Mouse (Mus musculus) thymus, postnatal 36 days (tissue): Measurements from ENCODE around the gene Dhtkd1.

Experiments
- DNase-seq, 2 experiments: peaks; one replicate each; pipeline ENCODE4 v3.0.0; 2022; ENCODE audit warnings: mixed read lengths in 2 of 2

Dhtkd1 gene

DNA sequence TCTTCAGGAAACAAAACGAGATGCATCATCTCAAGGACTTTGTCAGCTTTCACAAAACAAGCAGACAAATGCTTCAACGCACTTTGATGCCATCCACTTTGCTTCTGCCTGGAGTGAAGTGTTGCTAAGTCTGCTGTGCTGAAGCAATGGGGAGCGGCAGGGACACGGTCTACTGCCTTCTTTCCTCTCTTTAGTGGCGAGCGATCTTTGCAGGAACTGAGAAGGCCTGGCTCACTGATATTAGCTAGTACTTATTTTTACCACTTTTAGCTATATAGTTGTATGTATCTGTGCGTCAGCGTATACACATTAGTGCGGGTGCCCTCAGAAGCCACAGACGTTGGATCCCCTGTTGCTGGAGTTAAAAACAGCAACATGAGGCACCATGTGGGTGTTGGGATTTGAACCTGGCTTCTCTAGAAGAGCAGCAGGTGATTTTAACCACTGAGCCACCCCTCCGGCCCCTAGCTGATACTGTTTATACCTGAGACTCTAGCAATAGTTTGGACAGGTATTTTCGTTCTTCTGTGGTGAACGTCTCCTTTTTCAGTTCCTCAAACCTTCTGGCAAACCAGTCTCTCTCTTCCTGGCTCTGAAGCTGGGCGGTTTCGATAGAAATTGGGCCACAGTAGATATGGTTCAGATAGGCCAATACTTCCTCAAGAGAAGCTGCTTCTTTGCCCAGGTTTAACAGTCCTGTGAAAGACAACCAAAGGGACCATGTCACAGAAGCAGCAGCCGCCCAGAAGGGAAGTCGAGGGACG is 12.1 kb downstream of the Dhtkd1 start:
- no peak for DNase-seq

DNA sequence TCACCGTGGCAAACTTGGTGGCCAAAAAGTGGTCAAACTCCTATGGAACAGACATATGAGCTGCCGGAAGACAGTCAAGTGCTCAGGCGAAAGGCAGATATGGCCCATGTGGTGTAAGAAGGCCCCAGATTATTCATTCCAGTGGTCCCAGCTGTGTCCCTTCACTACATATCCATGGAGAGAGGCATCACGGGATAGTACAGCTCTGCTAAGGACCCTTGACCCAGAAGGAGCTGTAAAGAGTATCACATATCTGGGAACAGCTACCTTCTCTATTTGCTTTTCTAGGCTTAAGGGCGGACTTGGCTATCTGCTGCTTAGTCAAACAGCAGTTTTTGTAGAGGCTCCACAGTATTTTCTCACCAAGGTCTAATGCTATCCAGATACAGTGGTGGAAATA is 12.8 kb downstream of the Dhtkd1 start:
- no peak for DNase-seq

DNA sequence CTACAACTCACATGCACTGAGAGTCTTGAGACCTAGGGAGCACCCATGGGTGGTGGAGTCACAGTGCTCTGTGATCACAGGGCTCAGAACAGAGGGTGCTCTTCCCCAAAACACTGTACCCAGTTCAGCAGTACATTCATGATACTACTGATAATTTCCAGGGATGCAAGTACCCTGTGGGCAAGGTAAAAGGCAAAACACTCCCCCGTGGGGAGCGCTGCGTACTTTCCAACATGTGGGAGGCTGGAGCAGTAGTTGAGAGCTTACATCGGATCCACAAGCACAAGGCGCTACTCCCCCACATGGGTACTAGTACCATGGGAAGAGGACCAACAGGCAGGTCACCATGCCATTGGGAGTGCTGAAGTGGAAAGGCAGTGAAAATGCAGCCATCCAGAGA is 15.1 kb downstream of the Dhtkd1 start:
- no peak for DNase-seq

DNA sequence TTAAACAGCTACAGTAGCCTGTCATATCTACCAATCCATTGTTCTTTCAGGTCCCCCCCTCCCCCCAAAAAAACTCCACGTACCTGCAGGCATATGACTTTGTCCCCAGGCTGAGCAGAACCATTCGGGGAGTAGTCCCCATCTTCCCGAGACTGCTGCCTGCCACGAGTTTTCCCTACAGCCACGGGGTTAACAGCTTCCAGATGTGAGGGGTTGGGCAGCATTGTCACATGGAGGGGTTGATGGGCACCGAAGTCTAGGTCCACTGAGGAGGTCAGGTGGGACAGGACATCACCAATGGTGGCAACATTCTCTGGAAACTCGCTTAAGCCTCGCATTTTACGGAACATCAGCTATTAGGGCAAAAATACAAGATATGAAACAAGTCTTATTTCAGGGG is 18.8 kb downstream of the Dhtkd1 start:
- no peak for DNase-seq

DNA sequence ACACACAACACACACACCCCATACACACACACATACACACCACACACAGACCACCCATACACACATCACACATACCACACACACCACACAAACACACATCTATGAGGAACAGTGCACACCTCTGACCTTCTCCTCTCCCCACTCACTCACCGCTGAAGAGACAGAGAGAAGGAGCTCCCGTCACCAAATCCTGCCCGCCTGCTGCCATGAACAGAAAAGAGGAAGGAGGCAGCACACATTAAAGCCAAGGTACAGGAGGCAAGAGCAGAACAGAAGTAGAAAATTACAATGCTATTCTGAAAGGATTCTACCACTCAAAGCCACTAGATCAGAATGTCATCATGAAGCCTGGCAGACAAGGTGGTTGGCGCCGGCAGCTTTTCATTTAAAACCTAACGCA is 19.8 kb downstream of the Dhtkd1 start:
- DNase-seq, result no peak

DNA sequence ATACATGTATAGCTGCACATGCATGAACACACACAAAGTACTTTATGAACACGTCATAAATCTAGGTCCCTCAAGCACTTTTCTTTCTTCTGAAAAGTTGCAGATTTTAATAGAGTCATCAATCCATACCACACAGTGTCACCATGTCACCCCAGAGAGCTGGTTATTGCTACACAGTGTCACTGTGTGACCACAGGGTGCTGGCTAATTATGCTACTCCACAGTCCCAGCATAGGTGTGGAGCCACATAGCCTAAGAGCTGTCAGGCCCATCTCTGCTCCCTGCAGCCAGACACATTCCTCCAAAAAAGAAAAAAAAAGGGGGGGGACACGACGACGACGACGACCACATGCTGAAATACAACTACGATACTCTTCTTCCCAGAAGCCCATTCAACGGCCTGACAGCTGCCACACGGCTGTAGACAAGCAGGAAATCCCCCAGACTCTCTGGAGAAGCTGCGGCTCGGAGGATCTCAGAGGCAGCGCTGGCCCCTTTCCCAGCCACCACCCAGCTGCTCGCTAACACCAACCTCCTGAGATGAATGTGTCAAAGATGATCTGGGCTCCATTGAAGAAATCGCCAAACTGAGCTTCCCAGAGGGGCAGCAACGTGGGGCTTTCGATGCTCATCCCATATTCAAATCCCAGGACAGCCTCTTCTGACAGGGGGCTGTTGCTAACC is 31.2 kb downstream of the Dhtkd1 start:
- no peak for DNase-seq

DNA sequence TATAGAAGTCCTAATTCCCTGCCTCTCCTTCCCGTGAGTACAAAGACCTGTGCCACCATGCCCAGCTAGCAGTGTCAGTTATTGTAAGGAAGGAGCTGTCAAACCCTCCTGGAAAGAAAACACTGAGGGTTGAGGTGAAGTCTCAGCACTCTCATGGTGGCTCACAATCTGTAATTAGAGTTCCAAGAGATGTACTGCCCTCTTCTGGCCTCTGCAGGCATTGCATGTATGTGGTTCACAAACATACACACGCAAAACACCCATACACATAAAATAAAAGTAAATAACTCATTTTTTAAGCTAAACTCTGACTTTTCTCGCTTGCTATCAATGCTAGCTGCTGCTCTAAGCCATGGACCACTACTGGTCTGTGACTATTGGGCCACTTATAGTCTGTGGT is 36.0 kb downstream of the Dhtkd1 start:
- peak; percentile 29 to 48 for DNase-seq

DNA sequence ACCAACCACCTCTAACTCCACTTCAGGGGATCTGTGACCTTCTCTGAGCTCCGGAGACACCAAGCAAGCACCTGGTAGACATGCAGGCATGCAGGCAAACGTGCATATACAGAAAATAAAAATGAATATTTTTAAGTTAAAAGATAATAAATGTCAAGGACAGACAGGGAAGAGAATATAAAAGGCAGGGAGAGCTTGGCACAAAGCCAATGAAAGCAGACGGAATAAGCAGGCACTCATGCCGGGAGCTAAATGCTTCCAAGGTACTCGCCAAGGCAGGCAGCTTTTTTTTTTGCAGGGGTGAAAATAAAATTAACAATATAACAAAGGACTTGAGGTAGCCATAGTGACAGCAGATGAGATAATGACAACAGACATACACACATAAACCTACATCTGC is 36.5 kb downstream of the Dhtkd1 start:
- no peak for DNase-seq

DNA sequence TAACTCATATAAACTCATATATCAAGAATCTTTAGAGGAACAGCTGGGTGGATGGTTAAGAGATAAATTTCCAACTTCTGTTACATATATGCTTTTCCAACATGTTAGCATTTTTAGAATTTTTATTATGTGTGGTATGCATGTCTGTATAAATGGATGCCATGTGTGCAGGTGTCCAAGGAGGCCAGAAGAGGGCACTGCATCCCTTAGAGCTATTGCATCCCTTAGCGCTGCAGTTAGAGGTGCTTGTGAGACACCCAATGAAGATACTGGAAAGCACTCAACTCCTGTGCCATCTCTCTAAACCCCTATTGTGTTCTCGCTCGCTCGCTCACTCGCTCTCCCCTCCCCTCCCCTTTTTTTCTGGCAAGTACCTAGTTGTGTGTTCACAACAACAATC is 42.4 kb downstream of the Dhtkd1 start:
- DNase-seq, result peak; percentile 5 to 15

DNA sequence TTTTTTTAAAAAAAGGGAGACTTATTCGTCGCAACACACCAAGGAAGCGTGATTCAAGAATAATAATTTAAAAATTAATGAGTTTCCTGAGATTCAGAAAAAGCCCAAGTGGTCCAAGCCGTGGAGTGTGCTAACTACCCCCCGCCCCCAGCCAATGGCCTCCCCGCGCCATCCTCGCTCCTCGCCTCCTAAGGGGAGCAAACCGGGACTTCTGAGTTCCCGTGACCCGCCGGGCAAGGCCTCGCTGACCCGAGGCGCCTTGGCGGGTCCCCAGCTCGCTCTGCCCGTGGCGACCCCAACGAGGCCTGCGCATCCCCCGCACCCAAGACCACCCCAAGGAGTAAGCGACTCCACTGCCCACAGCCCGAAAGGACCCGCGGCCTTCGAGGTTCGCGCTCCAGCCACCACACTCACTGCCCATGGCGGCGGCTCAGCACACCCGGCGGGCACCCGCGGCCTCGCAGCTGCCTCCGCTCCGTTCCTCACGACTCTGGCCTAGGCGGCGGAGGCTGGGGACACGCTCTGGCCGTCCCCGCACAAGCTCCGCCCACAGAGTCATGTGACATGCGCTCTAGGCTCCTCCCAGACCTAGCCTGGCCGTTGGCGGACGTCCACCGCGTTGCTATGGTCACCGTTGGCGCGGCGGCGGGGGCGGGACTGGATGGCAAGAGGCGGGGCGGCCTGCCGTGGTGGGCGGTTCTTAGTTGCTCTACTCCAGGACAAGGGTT is 47.6 kb downstream of the Dhtkd1 start, which contains the start of gene Sec61a2:
Gene Sec61a2 (minus strand): TSS at position 590 of the 728 bp plus-strand sequence.
- peak; percentile 91 to 93 for DNase-seq

DNA sequence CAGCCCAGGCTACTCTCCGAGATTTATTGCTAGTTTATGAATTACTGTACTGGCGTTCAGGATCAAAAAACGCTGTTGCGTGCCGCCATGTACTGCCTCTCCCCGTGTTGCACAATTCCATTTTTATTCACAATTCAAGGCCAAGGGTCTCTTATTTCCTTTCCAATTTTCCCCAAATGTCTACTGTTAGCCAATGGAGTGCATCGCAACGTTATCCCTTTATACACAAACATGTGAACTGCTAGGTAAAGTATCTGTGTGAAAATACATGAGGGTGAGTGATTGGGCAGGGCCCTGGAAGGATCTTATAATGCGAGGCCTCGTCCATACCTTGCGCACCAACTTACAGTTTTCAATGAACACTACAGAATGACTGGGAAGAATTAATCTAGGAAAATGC is 48.3 kb downstream of the Dhtkd1 start:
- no peak for DNase-seq

DNA sequence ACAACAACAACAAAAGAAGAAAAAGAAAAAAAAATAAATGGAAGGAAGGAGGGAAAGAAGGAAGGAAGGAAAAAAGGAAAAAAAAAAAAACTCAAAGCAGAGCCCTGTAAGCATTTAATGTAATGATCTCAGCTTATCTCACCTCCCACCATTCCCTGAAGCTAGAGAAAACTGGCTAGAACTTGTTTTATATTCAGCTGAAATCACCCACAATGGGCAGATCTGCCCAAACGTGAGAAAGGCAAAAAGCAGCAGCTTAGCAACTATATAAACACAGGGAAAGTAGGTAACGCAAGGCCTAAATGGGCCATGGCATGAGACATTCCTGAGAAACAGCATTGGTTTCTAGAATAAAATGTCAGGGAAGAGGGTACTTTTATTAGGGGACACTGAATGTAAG is 53.2 kb downstream of the Dhtkd1 start:
- no peak for DNase-seq

DNA sequence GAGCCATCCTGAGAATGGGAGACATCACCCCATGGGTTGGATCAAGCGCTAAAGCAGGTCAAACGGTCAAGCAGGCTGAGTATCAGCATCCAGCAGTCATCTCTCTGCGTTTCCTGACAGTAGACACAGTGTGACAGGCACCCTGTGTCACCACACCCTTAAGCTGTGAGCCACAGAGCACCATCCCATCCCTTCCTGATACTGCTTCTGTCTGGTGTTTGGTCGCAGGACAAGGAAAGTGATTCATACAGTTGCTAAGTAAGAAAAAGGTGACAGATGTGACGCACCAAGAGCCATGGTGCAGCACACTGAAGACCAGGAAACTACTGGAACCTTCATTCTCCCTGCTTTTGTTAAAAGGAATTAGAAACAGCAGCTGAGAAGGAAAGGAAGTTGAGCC is 53.7 kb downstream of the Dhtkd1 start:
- DNase-seq, result no peak

DNA sequence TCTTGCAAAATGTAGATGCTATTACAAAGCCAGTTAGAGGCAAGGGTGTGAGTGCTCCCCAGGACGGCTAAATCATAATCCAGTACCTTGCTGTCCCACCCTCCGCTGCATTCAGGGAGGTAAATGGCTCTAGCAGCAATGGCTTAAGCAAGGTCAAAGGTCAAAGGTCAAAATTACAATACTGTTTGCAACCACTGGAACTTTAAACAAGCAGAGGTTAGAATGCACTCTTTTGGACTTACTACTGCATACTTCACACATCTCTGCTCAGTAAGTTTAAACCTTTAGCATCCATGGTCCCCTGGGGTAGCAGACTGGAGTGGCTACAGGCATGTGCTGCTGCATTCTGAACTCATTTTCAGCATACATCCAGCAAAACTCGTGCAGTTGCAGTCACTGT is 65.1 kb downstream of the Dhtkd1 start:
- DNase-seq, result no peak

DNA sequence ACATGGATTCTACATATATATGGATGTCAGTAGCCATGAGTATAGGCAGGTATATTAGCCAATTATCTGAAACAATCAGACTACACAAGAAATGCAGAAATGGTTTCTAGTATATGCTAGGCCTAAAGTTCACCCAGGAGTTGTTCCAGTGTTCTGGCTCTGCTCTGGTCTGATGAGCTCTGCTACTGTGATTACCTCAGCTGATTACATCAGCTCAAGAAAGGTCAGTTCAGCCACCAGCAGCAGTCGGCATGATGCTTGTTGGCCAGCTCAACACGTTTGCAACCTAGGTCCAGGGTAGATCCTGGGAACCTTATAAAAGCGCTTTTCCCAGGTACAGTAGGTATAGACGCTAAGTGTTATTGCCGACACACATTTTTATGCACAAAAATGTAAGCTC is 72.8 kb downstream of the Dhtkd1 start:
- DNase-seq, result no peak

DNA sequence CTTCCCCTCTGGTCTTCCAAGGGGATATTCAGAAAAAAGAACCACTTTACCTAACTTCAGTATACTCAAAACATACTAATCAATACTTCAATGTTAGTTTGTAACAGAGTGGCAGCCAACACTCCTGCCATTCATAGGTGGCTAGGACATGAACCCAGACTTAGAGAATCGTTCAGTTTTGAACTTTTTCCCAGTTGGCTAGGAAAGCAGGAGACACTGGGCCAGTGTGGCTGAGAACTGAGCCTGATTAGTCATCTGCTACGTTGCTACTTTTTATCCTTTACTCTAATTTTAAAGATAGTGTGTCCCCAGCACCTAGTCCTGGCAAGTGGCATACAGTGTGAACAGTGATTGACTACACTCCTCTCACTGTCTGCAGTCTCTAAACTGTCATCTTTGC is 74.9 kb downstream of the Dhtkd1 start:
- no peak for DNase-seq

DNA sequence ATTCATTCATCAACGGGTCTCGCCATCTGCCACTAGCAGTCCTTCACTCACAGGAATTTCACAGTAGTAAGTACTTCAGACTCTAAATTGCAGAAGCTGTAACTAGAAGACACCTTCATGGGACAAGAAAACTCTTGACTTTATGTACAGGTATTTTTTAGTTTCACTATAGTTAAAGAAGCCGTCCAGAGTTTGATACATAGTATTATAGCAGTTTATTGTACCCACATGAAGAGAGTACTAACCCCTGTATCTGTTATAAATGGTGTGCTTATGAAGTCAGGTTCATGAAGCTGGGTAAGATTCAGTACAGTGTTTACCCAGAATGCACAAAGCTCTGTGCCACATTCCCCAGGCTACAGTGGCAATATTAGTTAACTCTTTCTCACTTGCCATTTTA is 79.8 kb downstream of the Dhtkd1 start, which contains the start of gene Gm13199:
Gene Gm13199 (minus strand): TSS at position 101 of the 400 bp plus-strand sequence.
- DNase-seq, result no peak

DNA sequence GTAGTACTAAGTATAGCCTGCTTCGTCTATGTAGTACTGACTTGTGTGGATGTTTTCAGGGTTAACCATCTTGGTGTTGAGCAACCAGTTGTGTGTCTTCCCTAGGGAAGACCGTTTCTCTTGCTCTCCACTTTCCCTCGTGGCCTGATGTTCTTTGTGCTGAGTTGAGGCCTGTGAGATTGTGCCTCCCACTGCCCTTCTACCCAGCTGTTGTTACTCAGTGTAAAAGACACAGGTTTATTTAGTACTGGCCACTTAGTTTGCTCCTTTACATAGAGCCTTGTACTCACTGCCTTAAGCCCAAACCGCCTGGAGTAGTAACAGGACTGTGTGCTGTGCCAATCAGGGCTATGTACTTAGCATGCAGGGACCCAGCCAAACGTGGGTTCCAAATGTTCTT is 90.7 kb downstream of the Dhtkd1 start:
- DNase-seq, result no peak

DNA sequence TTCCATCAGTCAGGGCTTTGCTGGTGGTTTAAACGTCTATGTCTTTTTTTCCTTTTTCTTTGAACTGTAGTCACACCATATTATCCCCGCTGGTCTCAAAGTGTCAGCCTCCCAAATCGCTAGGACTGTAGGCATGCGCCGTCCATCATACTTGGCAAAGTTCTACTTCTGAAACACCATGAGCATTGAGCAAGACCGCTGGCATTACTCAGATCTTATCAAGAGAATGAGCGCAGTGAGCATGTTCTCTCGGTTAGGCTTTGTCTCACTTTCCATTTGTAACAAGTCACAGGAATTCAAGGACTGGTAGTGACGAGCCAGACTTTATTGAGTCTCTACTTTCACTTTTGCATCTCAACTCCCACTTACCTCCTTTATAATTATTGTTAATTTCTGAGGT is 91.5 kb downstream of the Dhtkd1 start:
- DNase-seq, result no peak
